Mouse (Mus musculus) lung, embryonic 14.5 days (tissue): ENCODE measurements around the gene Cdk2. TPM values are rescaled to one million over a fixed set of nuclear protein-coding genes. Genes with fewer than 3 reads are reported as not detected.

ENCODE experiments used
- ATAC-seq: fragments of 200-750 bp; cut with Nextera tagmentation; 2 replicates; pipeline ENCODE4 v1.8.0; 2017; ENCODE audit warnings: mild to moderate bottlenecking, moderate TSS enrichment, moderate library complexity; ENCODE audit not compliant: insufficient read depth
- DNase-seq: peaks from one replicate; pipeline ENCODE4 v3.0.0-alpha.2; 2015
- H3K27ac ChIP-seq: fragments of 300-500 bp; sonication (generic); 2 replicates; pipeline ENCODE4 v1.5.1; 2014; ENCODE audit warnings: low read depth, mild to moderate bottlenecking, moderate library complexity
- H3K27me3 ChIP-seq: fragments of 300-500 bp; sonication (generic); 2 replicates; pipeline ENCODE4 v1.6.1; 2014; ENCODE audit warnings: low read length, control low read depth; ENCODE audit not compliant: insufficient read depth
- H3K36me3 ChIP-seq: fragments of 300-500 bp; sonication (generic); 2 replicates; pipeline ENCODE4 v1.6.1; 2014; ENCODE audit warnings: control low read depth; ENCODE audit not compliant: insufficient read depth
- H3K4me1 ChIP-seq: fragments of 300-500 bp; sonication (generic); 2 replicates; pipeline ENCODE4 v1.6.1; 2014; ENCODE audit warnings: antibody characterized with exemption, control low read depth; ENCODE audit not compliant: insufficient read depth
- H3K4me2 ChIP-seq: fragments of 300-500 bp; sonication (generic); 2 replicates; pipeline ENCODE4 v1.6.1; 2014; ENCODE audit warnings: mild to moderate bottlenecking
- H3K4me3 ChIP-seq: fragments of 300-500 bp; sonication (generic); 2 replicates; pipeline ENCODE4 v1.5.1; 2014; ENCODE audit warnings: low read depth, low read length
- H3K9ac ChIP-seq: fragments of 300-500 bp; sonication (generic); 2 replicates; pipeline ENCODE4 v1.6.1; 2014
- H3K9me3 ChIP-seq: fragments of 300-500 bp; sonication (generic); 2 replicates; pipeline ENCODE4 v1.6.1; 2016; ENCODE audit warnings: low read depth, low read length, control low read depth
- CTCF ChIP-seq: IDR thresholded peaks from 2 replicates; pipeline ENCODE4 v1.5.1; 2016; ENCODE audit warnings: antibody characterized with exemption, low read depth
- WGBS: fragments of 180-500 bp; shearing (Covaris S2); extraction: QIAGEN DNeasy Blood & Tissue Kit; methylation state at CpG from one replicate; pipeline ENCODE4 v1.1.7; 2014; 5-methylcytosine and 5-hydroxymethylcytosine counted together
- polyA plus RNA-seq: library from polyadenylated mRNA; unstranded; fragments of >200 nt; fragmentation: Nextera tagmentation; extraction: Ambion mirVana; gene quantifications from 2 replicates; pipeline ENCODE4 v1.2.1, GENCODE M21; 2014

The Cdk2 gene
- polyA plus RNA-seq: 105 and 109 TPM in 2 replicates

GRCm38 (mm10) chr10:128704491-128705316, at the start of gene Cdk2:
Gene Cdk2 (minus strand): TSS chr10:128705031.
- Histone ChIP-seq H3K9ac (peak within 1 kb of the TSS; percentile 88), H3K27me3 (no peaks in the 10 kb centered on the region), H3K36me3 (peaks cover 37% of the 10 kb centered on the region), H3K4me3 (peak within 1 kb of the TSS; percentile 83), H3K4me1 (peaks cover 3% of the 10 kb centered on the region; the same call in 1 of the 2 replicates), H3K4me2 (peak within 1 kb of the TSS; percentile 62), H3K9me3 (no peaks in the 10 kb centered on the region), H3K27ac (peak within 1 kb of the TSS; percentile 99)
- WGBS: under 1% methylated on average over 61 of the region's 62 CpGs
- ATAC-seq (peak; percentile 93), DNase-seq (peak; percentile 96)
- TF ChIP-seq CTCF: no peak

- H3K36me3 ChIP-seq: peaks cover 9% of the 10 kb centered on the region; the same call in 1 of the 2 replicates
- TF ChIP-seq CTCF: peak; percentile 56
- peak overlapping the region; percentile 98 for H3K27ac ChIP-seq
- ATAC-seq (peak; percentile 82), DNase-seq (peak; percentile 92)
- peaks cover 11% of the 10 kb centered on the region; the same call in 1 of the 2 replicates for H3K4me1 ChIP-seq
- H3K4me2 ChIP-seq: peak overlapping the region; percentile 91
- under 1% methylated on average over 37 of the region's 37 CpGs for WGBS
- H3K27me3 ChIP-seq: no peaks in the 10 kb centered on the region
- no peaks in the 10 kb centered on the region for H3K9me3 ChIP-seq
- peak overlapping the region; percentile 72 for H3K4me3 ChIP-seq
- peak overlapping the region; percentile 86 for H3K9ac ChIP-seq
Measured at GRCm38 (mm10) chr10:128748252-128748864, 43.5 kb upstream of the Cdk2 start.

GRCm38 (mm10) chr10:128747646-128748251, 42.9 kb upstream of the Cdk2 start, which contains the start of gene Pym1:
Gene Pym1 (plus strand): TSS chr10:128747889.
- Histone ChIP-seq H3K9me3 (no peaks in the 10 kb centered on the region), H3K4me3 (peak within 1 kb of the TSS; percentile 72), H3K9ac (peak within 1 kb of the TSS; percentile 86), H3K36me3 (peaks cover 7% of the 10 kb centered on the region; the same call in 1 of the 2 replicates), H3K27ac (peak within 1 kb of the TSS; percentile 98), H3K4me1 (peaks cover 11% of the 10 kb centered on the region; the same call in 1 of the 2 replicates), H3K4me2 (peak within 1 kb of the TSS; percentile 91), H3K27me3 (no peaks in the 10 kb centered on the region)
- WGBS: under 1% methylated on average over 36 of the region's 36 CpGs
- peak; percentile 74 for ATAC-seq
- no peak for TF ChIP-seq CTCF
- DNase-seq: peak; percentile 85

GRCm38 (mm10) chr10:128746972-128747645, 42.3 kb upstream of the Cdk2 start:
- peak overlapping the region; percentile 98 for H3K27ac ChIP-seq
- DNase-seq (no peak), ATAC-seq (peak; percentile 2; the same call in 1 of the 2 replicates)
- H3K4me3 ChIP-seq: peak overlapping the region; percentile 72
- no peaks in the 10 kb centered on the region for H3K9me3 ChIP-seq
- TF ChIP-seq CTCF: no peak
- H3K4me1 ChIP-seq: peaks cover 11% of the 10 kb centered on the region; the same call in 1 of the 2 replicates
- H3K9ac ChIP-seq: peak overlapping the region; percentile 86
- peaks cover 5% of the 10 kb centered on the region; the same call in 1 of the 2 replicates for H3K27me3 ChIP-seq
- WGBS: 29% methylated on average over 9 of the region's 9 CpGs
- peak overlapping the region; percentile 91 for H3K4me2 ChIP-seq
- H3K36me3 ChIP-seq: 0 out of 2 replicates have a peak, but pooled peaks cover 4% of the 10 kb centered on the region

GRCm38 (mm10) chr10:128745946-128746613, 41.2 kb upstream of the Cdk2 start:
- H3K4me3 ChIP-seq: no peak overlapping the region
- H3K27ac ChIP-seq: peak overlapping the region; percentile 32; the same call in 1 of the 2 replicates
- H3K4me1 ChIP-seq: peaks cover 11% of the 10 kb centered on the region; the same call in 1 of the 2 replicates
- DNase-seq: no peak
- no peak overlapping the region for H3K9ac ChIP-seq
- 0 out of 2 replicates have a peak, but pooled peaks cover 4% of the 10 kb centered on the region for H3K36me3 ChIP-seq
- no peak for ATAC-seq
- TF ChIP-seq CTCF: no peak
- H3K9me3 ChIP-seq: no peaks in the 10 kb centered on the region
- 87% methylated on average over 10 of the region's 10 CpGs for WGBS
- H3K27me3 ChIP-seq: peaks cover 7% of the 10 kb centered on the region; the same call in 1 of the 2 replicates
- H3K4me2 ChIP-seq: no peak overlapping the region
